Mouse (Mus musculus) testis, postnatal 10 days (tissue): ENCODE measurements around the gene Fam219a.

ENCODE experiments used
- DNase-seq: peaks from one replicate; pipeline ENCODE4 v3.0.0; 2021; ENCODE audit warnings: low spot score

Gene Fam219a

GRCm38 (mm10) chr4:41569411-41569885, at the start of gene Fam219a, which contains the start of gene Dnaic1:
Fam219a (minus strand) TSS chr4:41569538.
Dnaic1 (plus strand) TSS chr4:41569775.
- peak; percentile 98 for DNase-seq

- DNase-seq: no peak
Measured at GRCm38 (mm10) chr4:41615661-41616599, 46.6 kb upstream of the Fam219a start.

- peak; percentile 88 for DNase-seq
Measured at GRCm38 (mm10) chr4:41614156-41614555, 44.8 kb upstream of the Fam219a start.

GRCm38 (mm10) chr4:41612166-41612565, 42.8 kb upstream of the Fam219a start:
- DNase-seq: no peak

- no peak for DNase-seq
Measured at GRCm38 (mm10) chr4:41610594-41610980, 41.2 kb upstream of the Fam219a start.

- no peak for DNase-seq
Measured at GRCm38 (mm10) chr4:41609681-41610593, 40.6 kb upstream of the Fam219a start.

GRCm38 (mm10) chr4:41606784-41607183, 37.4 kb upstream of the Fam219a start:
- peak; percentile 78 for DNase-seq

GRCm38 (mm10) chr4:41604476-41605396, 35.4 kb upstream of the Fam219a start:
- no peak for DNase-seq

GRCm38 (mm10) chr4:41602818-41603217, 33.5 kb upstream of the Fam219a start:
- no peak for DNase-seq

- no peak for DNase-seq
Measured at GRCm38 (mm10) chr4:41583353-41583752, 14.0 kb upstream of the Fam219a start.

- DNase-seq: no peak
Measured at GRCm38 (mm10) chr4:41575914-41576313, 6.6 kb upstream of the Fam219a start.

GRCm38 (mm10) chr4:41573492-41573891, 4.2 kb upstream of the Fam219a start:
- DNase-seq: no peak

GRCm38 (mm10) chr4:41571490-41571889, 2.2 kb upstream of the Fam219a start:
- no peak for DNase-seq

GRCm38 (mm10) chr4:41568682-41569410, 492 bp downstream of the Fam219a start:
- peak; percentile 73 for DNase-seq

GRCm38 (mm10) chr4:41568239-41568638, 1.1 kb downstream of the Fam219a start:
- peak; percentile 48 for DNase-seq

- DNase-seq: no peak
Measured at GRCm38 (mm10) chr4:41566123-41566522, 3.2 kb downstream of the Fam219a start.

- no peak for DNase-seq
Measured at GRCm38 (mm10) chr4:41563297-41563696, 6.0 kb downstream of the Fam219a start.

GRCm38 (mm10) chr4:41557092-41557491, 12.2 kb downstream of the Fam219a start:
- DNase-seq: no peak

GRCm38 (mm10) chr4:41556311-41556953, 12.9 kb downstream of the Fam219a start:
- DNase-seq: no peak
